Mouse (Mus musculus): ENCODE measurements around the gene Pcca. TPM values are rescaled to one million over a fixed set of nuclear protein-coding genes. Genes with fewer than 3 reads are reported as not detected.

The Pcca gene
- polyA plus RNA-seq, 1 experiment: 4.8 TPM

- Histone ChIP-seq H3K27ac (ENCODE audit: insufficient read depth, low read length) (no peak overlapping the region), H3K4me3 (ENCODE audit: extremely low read depth, insufficient read depth, insufficient read length) (no peak overlapping the region), H3K27me3 (ENCODE audit: control insufficient read depth, insufficient read depth, low read length) (no peaks in the 10 kb centered on the region), H3K36me3 (ENCODE audit: control insufficient read depth, insufficient read depth, low read length) (no peaks in the 10 kb centered on the region), H3K4me1 (ENCODE audit: control insufficient read depth, insufficient read depth, insufficient read length) (no peaks in the 10 kb centered on the region)
- WGBS: 77% methylated on average over 3 of the region's 3 CpGs
- no peak for TF ChIP-seq POLR2A (IDR thresholded peaks at IDR 0.05; ENCODE audit: low read depth, low read length)
- TF ChIP-seq CTCF (IDR thresholded peaks at IDR 0.05; ENCODE audit: extremely low read depth, insufficient read depth, insufficient read length, insufficient replicate concordance): no peak
- no peak for DNase-seq (ENCODE audit: low read depth in 1 of 2, low spot score in 2 of 2)
Measured at GRCm38 (mm10) chr14:122511519-122511918, 22.6 kb upstream of the Pcca start.

- no peak for DNase-seq (ENCODE audit: low read depth in 1 of 2, low spot score in 2 of 2)
- Histone ChIP-seq H3K4me1 (ENCODE audit: control insufficient read depth, insufficient read depth, insufficient read length) (no peaks in the 10 kb centered on the region), H3K4me3 (ENCODE audit: extremely low read depth, insufficient read depth, insufficient read length) (no peak overlapping the region), H3K27me3 (ENCODE audit: control insufficient read depth, insufficient read depth, low read length) (no peaks in the 10 kb centered on the region), H3K36me3 (ENCODE audit: control insufficient read depth, insufficient read depth, low read length) (no peaks in the 10 kb centered on the region), H3K27ac (ENCODE audit: insufficient read depth, low read length) (no peak overlapping the region)
- TF ChIP-seq CTCF (IDR thresholded peaks at IDR 0.05; ENCODE audit: extremely low read depth, insufficient read depth, insufficient read length, insufficient replicate concordance) (no peak), POLR2A (IDR thresholded peaks at IDR 0.05; ENCODE audit: low read depth, low read length) (no peak)
- WGBS: 66% methylated on average over 1 of the region's 1 CpGs
Measured at GRCm38 (mm10) chr14:122513511-122514036, 20.6 kb upstream of the Pcca start.

GRCm38 (mm10) chr14:122528475-122528874 is 5.6 kb upstream of the Pcca start:
- no peak overlapping the region for H3K4me3 ChIP-seq (ENCODE audit: extremely low read depth, insufficient read depth, insufficient read length)
- 72% methylated on average over 4 of the region's 4 CpGs for WGBS

GRCm38 (mm10) chr14:122535986-122536385 is 1.9 kb downstream of the Pcca start:
- WGBS: 86% methylated on average over 1 of the region's 1 CpGs
- no peak overlapping the region for H3K27ac ChIP-seq (ENCODE audit: insufficient read depth, low read length)

More at GRCm38 (mm10) chr14:122528475-122528874, 5.6 kb upstream of the Pcca start:
- H3K27ac ChIP-seq (ENCODE audit: insufficient read depth, low read length): no peak overlapping the region
- TF ChIP-seq CTCF (IDR thresholded peaks at IDR 0.05; ENCODE audit: extremely low read depth, insufficient read depth, insufficient read length, insufficient replicate concordance): no peak
- TF ChIP-seq POLR2A (IDR thresholded peaks at IDR 0.05; ENCODE audit: low read depth, low read length): no peak
- no peak for DNase-seq (ENCODE audit: low read depth in 1 of 2, low spot score in 2 of 2)
- no peaks in the 10 kb centered on the region for H3K27me3 ChIP-seq (ENCODE audit: control insufficient read depth, insufficient read depth, low read length)
- H3K4me1 ChIP-seq (ENCODE audit: control insufficient read depth, insufficient read depth, insufficient read length): no peaks in the 10 kb centered on the region
- no peaks in the 10 kb centered on the region for H3K36me3 ChIP-seq (ENCODE audit: control insufficient read depth, insufficient read depth, low read length)

GRCm38 (mm10) chr14:122548421-122548820 is 14.3 kb downstream of the Pcca start:
- 96% methylated on average over 1 of the region's 1 CpGs for WGBS
- H3K4me1 ChIP-seq (ENCODE audit: control insufficient read depth, insufficient read depth, insufficient read length): no peaks in the 10 kb centered on the region
- no peak overlapping the region for H3K4me3 ChIP-seq (ENCODE audit: extremely low read depth, insufficient read depth, insufficient read length)
- DNase-seq (ENCODE audit: low read depth in 1 of 2, low spot score in 2 of 2): no peak
- no peaks in the 10 kb centered on the region for H3K36me3 ChIP-seq (ENCODE audit: control insufficient read depth, insufficient read depth, low read length)
- no peak overlapping the region for H3K27ac ChIP-seq (ENCODE audit: insufficient read depth, low read length)
- TF ChIP-seq CTCF (IDR thresholded peaks at IDR 0.05; ENCODE audit: extremely low read depth, insufficient read depth, insufficient read length, insufficient replicate concordance) (no peak), POLR2A (IDR thresholded peaks at IDR 0.05; ENCODE audit: low read depth, low read length) (no peak)
- H3K27me3 ChIP-seq (ENCODE audit: control insufficient read depth, insufficient read depth, low read length): no peaks in the 10 kb centered on the region

More at GRCm38 (mm10) chr14:122535986-122536385, 1.9 kb downstream of the Pcca start:
- Histone ChIP-seq H3K4me3 (ENCODE audit: extremely low read depth, insufficient read depth, insufficient read length) (no peak overlapping the region), H3K27me3 (ENCODE audit: control insufficient read depth, insufficient read depth, low read length) (no peaks in the 10 kb centered on the region), H3K4me1 (ENCODE audit: control insufficient read depth, insufficient read depth, insufficient read length) (no peaks in the 10 kb centered on the region), H3K36me3 (ENCODE audit: control insufficient read depth, insufficient read depth, low read length) (no peaks in the 10 kb centered on the region)
- TF ChIP-seq CTCF (IDR thresholded peaks at IDR 0.05; ENCODE audit: extremely low read depth, insufficient read depth, insufficient read length, insufficient replicate concordance): no peak
- no peak for TF ChIP-seq POLR2A (IDR thresholded peaks at IDR 0.05; ENCODE audit: low read depth, low read length)
- no peak for DNase-seq (ENCODE audit: low read depth in 1 of 2, low spot score in 2 of 2)

- DNase-seq (ENCODE audit: low read depth in 1 of 2, low spot score in 2 of 2): no peak
- Histone ChIP-seq H3K4me1 (ENCODE audit: control insufficient read depth, insufficient read depth, insufficient read length) (no peaks in the 10 kb centered on the region), H3K4me3 (ENCODE audit: extremely low read depth, insufficient read depth, insufficient read length) (no peak overlapping the region), H3K27me3 (ENCODE audit: control insufficient read depth, insufficient read depth, low read length) (no peaks in the 10 kb centered on the region), H3K36me3 (ENCODE audit: control insufficient read depth, insufficient read depth, low read length) (no peaks in the 10 kb centered on the region), H3K27ac (ENCODE audit: insufficient read depth, low read length) (no peak overlapping the region)
- 17% methylated on average over 1 of the region's 1 CpGs for WGBS
- TF ChIP-seq CTCF (IDR thresholded peaks at IDR 0.05; ENCODE audit: extremely low read depth, insufficient read depth, insufficient read length, insufficient replicate concordance) (no peak), POLR2A (IDR thresholded peaks at IDR 0.05; ENCODE audit: low read depth, low read length) (no peak)
Measured at GRCm38 (mm10) chr14:122548905-122549304, 14.8 kb downstream of the Pcca start.

- Histone ChIP-seq H3K36me3 (ENCODE audit: control insufficient read depth, insufficient read depth, low read length) (no peaks in the 10 kb centered on the region), H3K4me1 (ENCODE audit: control insufficient read depth, insufficient read depth, insufficient read length) (peaks cover 2% of the 10 kb centered on the region; the same call in 1 of the 2 replicates), H3K4me3 (ENCODE audit: extremely low read depth, insufficient read depth, insufficient read length) (no peak overlapping the region), H3K27ac (ENCODE audit: insufficient read depth, low read length) (no peak overlapping the region), H3K27me3 (ENCODE audit: control insufficient read depth, insufficient read depth, low read length) (no peaks in the 10 kb centered on the region)
- no peak for DNase-seq (ENCODE audit: low read depth in 1 of 2, low spot score in 2 of 2)
- TF ChIP-seq POLR2A (IDR thresholded peaks at IDR 0.05; ENCODE audit: low read depth, low read length) (no peak), CTCF (IDR thresholded peaks at IDR 0.05; ENCODE audit: extremely low read depth, insufficient read depth, insufficient read length, insufficient replicate concordance) (no peak)
- 85% methylated on average over 7 of the region's 7 CpGs for WGBS
Measured at GRCm38 (mm10) chr14:122552761-122553445, 18.8 kb downstream of the Pcca start.
